Mouse (Mus musculus): ENCODE data around the gene Grm2.

DNA sequence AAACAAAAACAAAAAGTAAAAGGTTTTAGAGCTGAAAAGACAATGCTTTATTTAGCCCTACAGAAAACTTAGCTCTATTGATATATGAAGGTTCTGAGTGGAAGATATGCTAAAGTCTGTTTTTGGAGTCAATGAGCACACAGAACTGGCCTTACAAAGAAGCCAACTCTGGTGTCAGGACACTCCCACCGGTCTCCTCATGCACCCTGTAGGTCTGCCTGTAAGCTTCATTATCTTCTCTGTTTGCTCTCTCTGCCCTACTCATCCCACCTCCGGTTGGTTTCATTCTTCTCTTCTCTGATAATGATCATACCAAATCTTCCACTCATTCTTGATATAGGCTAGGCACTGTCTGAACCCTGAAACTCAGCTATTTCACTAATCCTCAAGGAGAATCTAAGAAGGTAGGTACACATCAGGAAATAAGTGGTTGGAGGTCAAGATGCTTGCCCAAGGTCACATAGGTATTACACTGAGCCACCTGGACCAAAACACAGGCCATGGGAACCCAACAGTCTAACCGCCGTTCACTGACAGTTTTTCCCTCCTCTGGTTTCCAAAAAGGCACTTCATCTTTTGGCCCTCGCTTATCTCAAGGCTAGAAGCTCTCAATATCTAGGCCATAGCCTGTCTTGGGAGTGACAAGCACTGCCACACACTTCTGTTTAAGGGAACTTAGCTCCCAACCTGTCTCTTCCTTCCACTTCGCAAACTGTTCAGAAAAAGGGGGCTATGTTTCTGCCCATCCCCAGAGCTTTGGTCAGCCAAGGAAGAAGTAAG lies 28.4 kb upstream of the Grm2 start:
- TF ChIP-seq POLR2A (IDR thresholded peaks at IDR 0.05; ENCODE audit: insufficient read length, low read depth) (no peak), CEBPB (IDR thresholded peaks at IDR 0.05; ENCODE audit: insufficient read depth, poor library complexity, severe bottlenecking) (no peak), USF1 (IDR thresholded peaks at IDR 0.05; ENCODE audit: low read depth) (no peak), POLR2AphosphoS2 (IDR thresholded peaks at IDR 0.05; ENCODE audit: insufficient read length, low read depth) (no peak), MYOD1 (IDR thresholded peaks at IDR 0.05; ENCODE audit: control insufficient read depth in 1 of 3, insufficient read length in 2 of 3, low read depth in 2 of 3) (no peak), SRF (IDR thresholded peaks at IDR 0.05; ENCODE audit: control insufficient read depth, insufficient read length, low read depth) (no peak), TCF12 (IDR thresholded peaks at IDR 0.05; ENCODE audit: insufficient read depth, poor library complexity, severe bottlenecking) (no peak), TCF3 (IDR thresholded peaks at IDR 0.05; ENCODE audit: insufficient read length, low read depth) (no peak), MYOG (IDR thresholded peaks at IDR 0.05; ENCODE audit: control insufficient read depth in 1 of 3, insufficient read depth in 1 of 3, insufficient read length in 2 of 3, low read depth in 2 of 3) (no peak), MAX (IDR thresholded peaks at IDR 0.05; ENCODE audit: low read depth) (no peak), REST (IDR thresholded peaks at IDR 0.05; ENCODE audit: insufficient read depth, insufficient read length) (no peak), E2F4 (IDR thresholded peaks at IDR 0.05; ENCODE audit: insufficient read depth) (no peak)
